Mouse (Mus musculus) heart, embryonic 14.5 days (tissue): ENCODE data around the gene Diexf. TPM values are rescaled to one million over a fixed set of nuclear protein-coding genes. Genes with fewer than 3 reads are reported as not detected.

Experiments used
- ATAC-seq: fragments of 200-750 bp; cut with Nextera tagmentation; 2 replicates; pipeline ENCODE4 v1.8.0; 2017; ENCODE audit warnings: low read depth, moderate TSS enrichment; ENCODE audit not compliant: insufficient number of reproducible peaks, insufficient read depth, low FRiP score
- H3K27ac ChIP-seq, 2 experiments: fragments of 200-500 bp in 1 of 2; fragments of 300-500 bp in 1 of 2; sonication (generic) in 1 of 2; replicated peaks in 1 of 2; 2 replicates each; pipeline ENCODE4 v1.5.1; 2012 to 2014; ENCODE audit warnings: low read depth in 2 of 2, low read length in 2 of 2, control low read depth in 1 of 2, mild to moderate bottlenecking in 1 of 2, mixed read lengths in 1 of 2; ENCODE audit not compliant: control insufficient read depth in 1 of 2, insufficient read depth in 1 of 2
- H3K27me3 ChIP-seq: fragments of 300-500 bp; sonication (generic); 2 replicates; pipeline ENCODE4 v1.6.1; 2014; ENCODE audit warnings: mild to moderate bottlenecking, low read length, control low read depth; ENCODE audit not compliant: control insufficient read depth, insufficient read depth
- H3K36me3 ChIP-seq: fragments of 300-500 bp; sonication (generic); 2 replicates; pipeline ENCODE4 v1.6.1; 2014; ENCODE audit warnings: mild to moderate bottlenecking, control low read depth, low read length, mixed read lengths; ENCODE audit not compliant: control insufficient read depth, insufficient read depth
- H3K4me1 ChIP-seq, 2 experiments: fragments of 200-500 bp in 1 of 2; fragments of 300-500 bp in 1 of 2; sonication (generic) in 1 of 2; 2 replicates each; pipeline ENCODE4 v1.6.1; 2012 to 2014; ENCODE audit warnings: low read length in 2 of 2, control low read depth in 1 of 2, mixed read lengths in 1 of 2; ENCODE audit not compliant: control insufficient read depth in 2 of 2, insufficient read depth in 2 of 2
- H3K4me2 ChIP-seq: fragments of 300-500 bp; sonication (generic); 2 replicates; pipeline ENCODE4 v1.6.1; 2014; ENCODE audit warnings: mild to moderate bottlenecking, low read length
- H3K4me3 ChIP-seq, 2 experiments: fragments of 200-500 bp in 1 of 2; fragments of 300-500 bp in 1 of 2; sonication (generic) in 1 of 2; 2 replicates each; pipeline ENCODE4 v1.5.1; 2012 to 2014; ENCODE audit warnings: low read length in 2 of 2, mild to moderate bottlenecking in 2 of 2, control low read depth in 1 of 2, low read depth in 1 of 2, moderate library complexity in 1 of 2; ENCODE audit not compliant: control insufficient read depth in 1 of 2, insufficient read depth in 1 of 2
- H3K9ac ChIP-seq: fragments of 300-500 bp; sonication (generic); 2 replicates; pipeline ENCODE4 v1.6.1; 2014; ENCODE audit warnings: mild to moderate bottlenecking, low read length
- H3K9me3 ChIP-seq: fragments of 300-500 bp; sonication (generic); 2 replicates; pipeline ENCODE4 v1.6.1; 2016; ENCODE audit warnings: low read length, control low read depth; ENCODE audit not compliant: control insufficient read depth
- WGBS: fragments of 180-500 bp; shearing (Covaris S2); extraction: QIAGEN DNeasy Blood & Tissue Kit; methylation state at CpG from one replicate; pipeline ENCODE4 v1.1.7; 2014; 5-methylcytosine and 5-hydroxymethylcytosine counted together
- polyA plus RNA-seq: library from polyadenylated mRNA; unstranded; fragments of >200 nt; fragmentation: Nextera tagmentation; extraction: Ambion mirVana; gene quantifications from 2 replicates; pipeline ENCODE4 v1.2.1, GENCODE M21; 2014

The Diexf gene
- polyA plus RNA-seq, 1 experiment from 2014 or later: 6.3 TPM

GRCm38 (mm10) chr1:193098946-193099345 lies 31.1 kb downstream of the Diexf start:
- H3K4me3 ChIP-seq: no peak overlapping the region
- no peak overlapping the region for H3K9ac ChIP-seq
- peaks cover 6% of the 10 kb centered on the region; the same call in 1 of the 2 replicates for H3K36me3 ChIP-seq
- H3K27me3 ChIP-seq: no peaks in the 10 kb centered on the region
- H3K4me2 ChIP-seq: no peak overlapping the region
- no peak overlapping the region for H3K27ac ChIP-seq
- H3K9me3 ChIP-seq: no peaks in the 10 kb centered on the region
- 79% methylated on average over 3 of the region's 3 CpGs for WGBS
- H3K4me1 ChIP-seq: no peaks in the 10 kb centered on the region
- no peak for ATAC-seq

DNA sequence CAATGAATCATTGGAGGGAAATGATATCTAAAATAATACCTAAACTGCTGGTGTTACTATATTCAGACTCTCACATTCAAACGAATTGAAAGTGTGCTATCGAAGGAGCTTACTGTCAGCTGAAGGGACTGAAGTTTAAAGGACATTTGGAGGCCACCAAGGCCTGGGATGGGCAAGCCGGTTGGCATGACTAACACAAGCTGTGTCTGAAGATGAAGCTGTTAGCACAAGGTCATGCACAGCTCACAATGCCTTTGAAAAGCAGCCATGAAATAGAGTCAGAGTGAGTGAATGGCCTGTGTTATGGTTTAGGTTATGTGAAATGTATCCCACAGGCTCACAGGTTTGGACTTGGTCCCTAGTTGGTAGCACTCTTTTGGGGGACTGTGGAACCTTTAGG lies 36.5 kb downstream of the Diexf start:
- Histone ChIP-seq H3K4me1 (no peaks in the 10 kb centered on the region), H3K4me3 (no peak overlapping the region), H3K27me3 (no peaks in the 10 kb centered on the region), H3K4me2 (no peak overlapping the region), H3K9me3 (no peaks in the 10 kb centered on the region), H3K36me3 (no peaks in the 10 kb centered on the region), H3K27ac (no peak overlapping the region), H3K9ac (no peak overlapping the region)
- ATAC-seq: no peak
- 66% methylated on average over 3 of the region's 3 CpGs for WGBS

DNA sequence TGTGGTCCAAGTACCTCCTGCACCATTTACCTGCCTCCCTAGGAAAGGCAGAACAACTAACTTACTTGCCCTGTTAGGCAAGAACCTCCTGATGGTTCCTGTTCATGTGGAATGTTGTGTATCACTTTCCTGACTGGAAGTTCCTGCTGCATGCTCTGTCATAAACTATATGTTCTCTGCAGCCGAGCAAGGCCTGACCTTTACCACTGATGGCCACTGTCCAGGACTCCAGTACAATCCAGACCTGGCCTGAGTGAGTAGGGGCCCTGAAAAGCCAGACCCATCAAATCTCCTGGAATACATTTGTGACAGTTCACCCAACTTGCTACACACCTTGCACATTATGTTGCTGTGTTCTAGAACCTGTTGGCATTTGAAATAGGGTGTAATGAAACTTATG lies 37.3 kb downstream of the Diexf start:
- H3K4me1 ChIP-seq: no peaks in the 10 kb centered on the region
- no peak overlapping the region for H3K27ac ChIP-seq
- WGBS: 41% methylated on average over 1 of the region's 1 CpGs
- no peak for ATAC-seq
- no peaks in the 10 kb centered on the region for H3K27me3 ChIP-seq
- no peak overlapping the region for H3K4me2 ChIP-seq
- H3K4me3 ChIP-seq: no peak overlapping the region
- H3K9me3 ChIP-seq: no peaks in the 10 kb centered on the region
- H3K36me3 ChIP-seq: no peaks in the 10 kb centered on the region
- no peak overlapping the region for H3K9ac ChIP-seq

DNA sequence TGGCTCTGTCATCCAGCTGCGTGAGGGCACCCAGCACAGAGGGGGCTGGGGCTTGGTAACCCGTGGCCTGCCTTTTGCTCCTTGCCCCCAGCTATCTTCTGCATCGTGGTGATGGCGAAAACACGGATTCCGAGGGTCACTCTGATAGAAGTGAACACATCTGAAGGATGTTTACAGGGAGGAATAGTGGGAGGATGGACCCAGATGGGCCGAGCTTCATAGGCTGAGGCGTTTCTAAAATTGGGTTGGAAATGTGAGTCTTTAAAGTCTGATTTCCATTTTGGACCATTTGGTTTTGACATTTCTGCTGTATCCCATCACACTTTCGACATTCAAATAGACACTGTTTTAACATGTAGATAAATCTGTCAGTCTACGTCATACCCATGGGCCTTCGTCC lies 39.2 kb downstream of the Diexf start:
- no peak overlapping the region for H3K27ac ChIP-seq
- no peak overlapping the region for H3K4me3 ChIP-seq
- no peak for ATAC-seq
- H3K4me2 ChIP-seq: no peak overlapping the region
- H3K36me3 ChIP-seq: no peaks in the 10 kb centered on the region
- H3K4me1 ChIP-seq: no peaks in the 10 kb centered on the region
- no peaks in the 10 kb centered on the region for H3K27me3 ChIP-seq
- no peak overlapping the region for H3K9ac ChIP-seq
- 79% methylated on average over 11 of the region's 11 CpGs for WGBS
- H3K9me3 ChIP-seq: no peaks in the 10 kb centered on the region

GRCm38 (mm10) chr1:193090211-193090871 lies 39.7 kb downstream of the Diexf start:
- Histone ChIP-seq H3K4me1 (no peaks in the 10 kb centered on the region), H3K36me3 (no peaks in the 10 kb centered on the region), H3K4me3 (no peak overlapping the region), H3K27me3 (no peaks in the 10 kb centered on the region), H3K9ac (no peak overlapping the region), H3K4me2 (no peak overlapping the region), H3K27ac (no peak overlapping the region), H3K9me3 (no peaks in the 10 kb centered on the region)
- no peak for ATAC-seq
- WGBS: 70% methylated on average over 18 of the region's 18 CpGs

DNA sequence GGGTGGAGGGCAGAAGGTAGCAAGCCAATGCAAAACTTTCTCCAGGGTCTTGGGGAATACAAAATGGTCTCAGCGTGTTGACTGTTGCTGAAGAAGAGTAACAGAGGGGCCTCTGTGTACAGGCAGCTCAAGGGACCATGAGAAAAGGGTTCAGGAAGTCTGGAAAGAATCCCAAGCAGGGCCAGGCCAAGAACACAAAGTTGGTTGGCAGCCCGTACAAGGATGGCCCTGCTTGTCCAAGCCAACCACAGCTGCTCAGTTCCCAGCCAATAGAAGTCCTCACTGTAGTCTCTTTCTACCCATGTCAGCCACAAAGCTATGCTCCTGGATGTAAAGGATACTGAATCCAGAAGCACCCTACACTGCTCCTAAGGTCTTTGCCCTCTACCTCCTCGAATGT lies 40.4 kb downstream of the Diexf start:
- Histone ChIP-seq H3K9me3 (no peaks in the 10 kb centered on the region), H3K4me3 (no peak overlapping the region), H3K4me1 (no peaks in the 10 kb centered on the region), H3K36me3 (no peaks in the 10 kb centered on the region), H3K9ac (no peak overlapping the region), H3K4me2 (no peak overlapping the region), H3K27ac (no peak overlapping the region), H3K27me3 (no peaks in the 10 kb centered on the region)
- 67% methylated on average over 3 of the region's 3 CpGs for WGBS
- no peak for ATAC-seq

DNA sequence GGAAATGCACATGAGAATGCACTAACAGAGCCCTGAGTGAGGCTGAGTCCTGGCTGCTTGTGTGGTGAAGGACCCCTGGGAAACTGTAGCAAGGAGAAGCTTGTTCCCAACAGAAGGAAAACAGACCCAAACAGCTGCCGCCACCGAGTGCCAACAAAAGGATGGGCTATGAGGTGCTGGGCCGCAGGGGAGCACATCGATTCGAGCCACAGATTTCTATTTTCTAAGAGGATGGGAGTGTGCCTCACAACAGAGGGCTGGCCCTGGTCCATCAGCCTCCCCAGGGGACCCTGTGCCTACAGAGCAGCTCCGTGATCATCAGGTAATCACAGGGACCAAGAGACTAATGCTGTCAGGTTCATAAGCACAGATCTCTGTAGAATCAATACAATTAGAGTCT lies 40.9 kb downstream of the Diexf start:
- Histone ChIP-seq H3K4me2 (no peak overlapping the region), H3K27me3 (no peaks in the 10 kb centered on the region), H3K36me3 (no peaks in the 10 kb centered on the region), H3K4me3 (no peak overlapping the region), H3K27ac (no peak overlapping the region), H3K9me3 (no peaks in the 10 kb centered on the region), H3K4me1 (no peaks in the 10 kb centered on the region), H3K9ac (no peak overlapping the region)
- ATAC-seq: no peak
- 88% methylated on average over 6 of the region's 6 CpGs for WGBS

GRCm38 (mm10) chr1:193086842-193087476 lies 43.1 kb downstream of the Diexf start:
- Histone ChIP-seq H3K9me3 (no peaks in the 10 kb centered on the region), H3K27ac (no peak overlapping the region), H3K4me3 (no peak overlapping the region), H3K4me1 (no peaks in the 10 kb centered on the region), H3K4me2 (no peak overlapping the region), H3K36me3 (no peaks in the 10 kb centered on the region), H3K27me3 (no peaks in the 10 kb centered on the region), H3K9ac (no peak overlapping the region)
- no peak for ATAC-seq
- 51% methylated on average over 9 of the region's 9 CpGs for WGBS
